Mouse (Mus musculus): ENCODE data around the gene Entpd5. TPM values are rescaled to one million over a fixed set of nuclear protein-coding genes. Genes with fewer than 3 reads are reported as not detected.

Entpd5 gene
- polyA plus RNA-seq, 1 experiment from 2014 or later, result 10.8 TPM

DNA sequence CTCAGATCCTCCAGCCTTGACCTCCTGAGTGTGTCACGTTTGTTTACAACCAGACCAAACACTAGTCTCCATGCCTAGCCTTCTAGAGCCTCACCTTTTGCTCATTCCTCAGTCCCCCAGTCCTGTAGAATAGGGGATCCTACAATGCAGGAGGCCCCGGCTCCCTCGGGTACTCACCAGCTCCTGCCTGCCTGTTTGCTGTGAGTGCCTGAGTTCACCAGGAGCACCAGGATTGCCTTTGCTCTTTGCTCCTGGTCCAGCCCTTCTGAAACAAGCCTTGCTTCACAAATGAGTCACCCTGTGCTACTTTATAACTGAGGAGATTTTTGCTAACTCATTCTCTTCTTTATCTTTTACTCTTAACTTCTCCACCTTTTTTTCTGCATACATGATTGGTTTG lies 8.2 kb downstream of the Entpd5 start:
- DNase-seq (ENCODE audit: low spot score) (peak; percentile 51), ATAC-seq (no peak)

DNA sequence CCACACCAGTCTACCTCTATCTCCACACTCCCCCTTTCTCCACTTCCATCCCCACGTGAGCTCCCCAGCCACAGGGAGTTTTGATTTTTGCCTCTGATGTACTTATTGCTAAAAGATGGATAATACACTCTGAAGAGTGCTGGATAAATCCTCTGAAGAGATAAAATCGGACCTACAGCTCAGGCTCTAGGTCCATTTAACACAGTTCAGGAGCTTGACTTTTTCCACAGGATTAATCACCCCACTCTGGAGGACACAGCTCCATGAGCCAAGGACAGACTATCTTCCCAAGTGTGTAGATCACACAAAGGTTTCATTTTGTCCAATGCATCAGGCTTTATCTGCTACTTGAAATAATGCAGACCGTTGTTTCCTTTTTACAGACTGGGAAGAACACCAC lies 8.8 kb downstream of the Entpd5 start:
- Histone ChIP-seq H3K4me1 (ENCODE audit: insufficient read depth, low read depth, low read length) (no peaks in the 10 kb centered on the region), H3K36me3 (ENCODE audit: insufficient read depth, low read length) (0 out of 2 replicates have a peak, but pooled peaks cover 3% of the 10 kb centered on the region), H3K4me3 (ENCODE audit: low read depth, low read length) (no peak overlapping the region), H3K27ac (ENCODE audit: low read length) (no peak overlapping the region), H3K9ac (replicated peaks; ENCODE audit: low read depth) (no peak overlapping the region), H3K4me2 (replicated peaks; ENCODE audit: low read depth, low read length) (no peak overlapping the region), H3K9me3 (ENCODE audit: low read length) (no peaks in the 10 kb centered on the region), H3K27me3 (replicated peaks; ENCODE audit: insufficient read depth, low read length) (no peaks in the 10 kb centered on the region)
- TF ChIP-seq CTCF (IDR thresholded peaks at IDR 0.05), result no peak
- TF ChIP-seq EP300 (IDR thresholded peaks at IDR 0.05), result no peak
- 70% methylated on average over 3 of the region's 3 CpGs for WGBS
- no peak for DNase-seq (ENCODE audit: low spot score)
- no peak for ATAC-seq

More for the DNA sequence above, 8.2 kb downstream of the Entpd5 start:
- Histone ChIP-seq H3K27me3 (replicated peaks; ENCODE audit: insufficient read depth, low read length) (no peaks in the 10 kb centered on the region), H3K4me1 (ENCODE audit: insufficient read depth, low read depth, low read length) (no peaks in the 10 kb centered on the region), H3K4me3 (ENCODE audit: low read depth, low read length) (no peak overlapping the region), H3K9me3 (ENCODE audit: low read length) (no peaks in the 10 kb centered on the region), H3K36me3 (ENCODE audit: insufficient read depth, low read length) (0 out of 2 replicates have a peak, but pooled peaks cover 3% of the 10 kb centered on the region), H3K9ac (replicated peaks; ENCODE audit: low read depth) (no peak overlapping the region), H3K4me2 (replicated peaks; ENCODE audit: low read depth, low read length) (no peak overlapping the region), H3K27ac (ENCODE audit: low read length) (0 out of 2 replicates have a peak overlapping the region, but pooled peaks have one; percentile 8)
- WGBS, result 23% methylated on average over 3 of the region's 3 CpGs
- TF ChIP-seq EP300 (IDR thresholded peaks at IDR 0.05) (no peak), CTCF (IDR thresholded peaks at IDR 0.05) (no peak)

DNA sequence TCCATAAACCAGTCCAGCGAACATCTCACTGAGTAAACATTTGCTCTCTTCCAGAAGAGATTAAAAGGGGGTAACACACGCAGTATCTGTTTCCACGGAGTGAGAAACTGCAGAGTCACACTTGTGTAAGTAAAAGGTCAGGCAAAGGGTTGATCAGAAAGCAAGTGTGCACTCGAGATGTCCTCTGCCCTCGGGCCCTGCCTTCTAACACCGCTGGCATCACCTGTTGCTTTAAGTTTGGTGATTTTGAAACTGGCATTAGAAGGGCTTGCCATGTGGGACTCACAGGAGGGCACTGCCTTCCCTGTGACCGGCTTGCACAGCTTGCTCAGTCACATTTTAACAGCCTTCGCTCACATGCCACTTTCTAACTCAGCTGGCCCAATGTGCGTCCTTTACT lies 9.2 kb downstream of the Entpd5 start:
- Histone ChIP-seq H3K4me2 (replicated peaks; ENCODE audit: low read depth, low read length) (no peak overlapping the region), H3K27ac (ENCODE audit: low read length) (no peak overlapping the region), H3K4me1 (ENCODE audit: insufficient read depth, low read depth, low read length) (no peaks in the 10 kb centered on the region), H3K4me3 (ENCODE audit: low read depth, low read length) (no peak overlapping the region), H3K36me3 (ENCODE audit: insufficient read depth, low read length) (0 out of 2 replicates have a peak, but pooled peaks cover 3% of the 10 kb centered on the region), H3K9me3 (ENCODE audit: low read length) (no peaks in the 10 kb centered on the region), H3K27me3 (replicated peaks; ENCODE audit: insufficient read depth, low read length) (no peaks in the 10 kb centered on the region), H3K9ac (replicated peaks; ENCODE audit: low read depth) (no peak overlapping the region)
- DNase-seq (ENCODE audit: low spot score) (peak; percentile 38), ATAC-seq (peak; percentile 52)
- 46% methylated on average over 9 of the region's 9 CpGs for WGBS
- TF ChIP-seq CTCF (IDR thresholded peaks at IDR 0.05) (no peak), EP300 (IDR thresholded peaks at IDR 0.05) (no peak)

DNA sequence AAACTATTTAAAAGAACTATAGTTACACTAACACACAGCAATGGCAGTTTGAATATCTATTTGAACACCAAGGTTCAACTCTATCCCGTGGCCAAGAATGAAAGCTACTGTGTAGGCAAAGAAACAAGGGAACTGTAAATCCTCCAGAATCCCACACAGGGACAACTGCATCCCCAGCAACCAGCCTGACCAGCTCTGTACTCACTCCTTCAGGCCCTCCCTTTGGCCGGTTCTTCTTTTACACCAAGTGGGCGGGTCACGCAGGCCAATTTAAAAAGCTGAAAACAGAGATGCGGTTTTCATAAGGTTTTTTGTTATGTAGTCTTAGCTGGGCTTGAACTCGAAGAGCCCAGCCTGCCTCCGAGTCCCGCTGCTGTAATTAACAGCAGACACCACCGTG lies 9.7 kb downstream of the Entpd5 start:
- Histone ChIP-seq H3K27me3 (replicated peaks; ENCODE audit: insufficient read depth, low read length) (no peaks in the 10 kb centered on the region), H3K27ac (ENCODE audit: low read length) (no peak overlapping the region), H3K9ac (replicated peaks; ENCODE audit: low read depth) (no peak overlapping the region), H3K4me3 (ENCODE audit: low read depth, low read length) (no peak overlapping the region), H3K9me3 (ENCODE audit: low read length) (no peaks in the 10 kb centered on the region), H3K4me1 (ENCODE audit: insufficient read depth, low read depth, low read length) (no peaks in the 10 kb centered on the region), H3K4me2 (replicated peaks; ENCODE audit: low read depth, low read length) (no peak overlapping the region), H3K36me3 (ENCODE audit: insufficient read depth, low read length) (0 out of 2 replicates have a peak, but pooled peaks cover 3% of the 10 kb centered on the region)
- ATAC-seq (no peak), DNase-seq (ENCODE audit: low spot score) (no peak)
- no peak for TF ChIP-seq EP300 (IDR thresholded peaks at IDR 0.05)
- TF ChIP-seq CTCF (IDR thresholded peaks at IDR 0.05), result no peak
- 66% methylated on average over 9 of the region's 9 CpGs for WGBS

- H3K4me2 ChIP-seq (replicated peaks; ENCODE audit: low read depth, low read length), result no peak overlapping the region
- no peaks in the 10 kb centered on the region for H3K9me3 ChIP-seq (ENCODE audit: low read length)
- H3K36me3 ChIP-seq (ENCODE audit: insufficient read depth, low read length), result 0 out of 2 replicates have a peak, but pooled peaks cover 3% of the 10 kb centered on the region
- no peak for DNase-seq (ENCODE audit: low spot score)
- H3K4me3 ChIP-seq (ENCODE audit: low read depth, low read length), result no peak overlapping the region
- H3K27ac ChIP-seq (ENCODE audit: low read length), result no peak overlapping the region
- ATAC-seq, result no peak
- WGBS, result 65% methylated on average over 5 of the region's 5 CpGs
- no peaks in the 10 kb centered on the region for H3K27me3 ChIP-seq (replicated peaks; ENCODE audit: insufficient read depth, low read length)
- no peaks in the 10 kb centered on the region for H3K4me1 ChIP-seq (ENCODE audit: insufficient read depth, low read depth, low read length)
- TF ChIP-seq CTCF (IDR thresholded peaks at IDR 0.05) (no peak), EP300 (IDR thresholded peaks at IDR 0.05) (no peak)
- no peak overlapping the region for H3K9ac ChIP-seq (replicated peaks; ENCODE audit: low read depth)
These were observed 10.2 kb downstream of the Entpd5 start for GRCm38 (mm10) chr12:84398629-84399028.

DNA sequence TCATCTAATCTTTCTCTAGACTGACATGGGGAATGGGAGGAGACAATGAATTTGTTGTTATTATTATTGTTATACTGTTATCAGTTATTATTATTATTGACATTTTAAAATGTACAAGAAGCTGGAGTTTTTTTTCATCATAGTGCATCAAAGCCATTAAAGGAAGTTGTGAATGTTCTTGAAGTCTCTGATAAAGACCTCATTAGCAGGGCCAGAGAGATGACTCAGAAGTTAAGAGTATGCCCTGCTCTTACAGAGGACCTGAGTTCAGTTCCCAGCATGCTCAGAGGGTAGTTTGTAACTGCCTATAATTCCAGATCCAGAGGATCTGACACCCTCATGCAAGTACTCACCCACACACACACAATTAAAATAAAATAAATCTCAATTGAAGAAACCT lies 11.1 kb downstream of the Entpd5 start:
- Histone ChIP-seq H3K36me3 (ENCODE audit: insufficient read depth, low read length) (0 out of 2 replicates have a peak, but pooled peaks cover 3% of the 10 kb centered on the region), H3K27ac (ENCODE audit: low read length) (no peak overlapping the region), H3K27me3 (replicated peaks; ENCODE audit: insufficient read depth, low read length) (no peaks in the 10 kb centered on the region), H3K4me1 (ENCODE audit: insufficient read depth, low read depth, low read length) (no peaks in the 10 kb centered on the region), H3K9ac (replicated peaks; ENCODE audit: low read depth) (no peak overlapping the region), H3K4me2 (replicated peaks; ENCODE audit: low read depth, low read length) (no peak overlapping the region), H3K4me3 (ENCODE audit: low read depth, low read length) (no peak overlapping the region), H3K9me3 (ENCODE audit: low read length) (no peaks in the 10 kb centered on the region)
- DNase-seq (ENCODE audit: low spot score), result no peak
- TF ChIP-seq EP300 (IDR thresholded peaks at IDR 0.05) (no peak), CTCF (IDR thresholded peaks at IDR 0.05) (no peak)
- no peak for ATAC-seq
